27 mouse cellular contexts compared by ENCODE assay signal in genomic region chr15:70618131-70618674, GRCm38 (mm10).
"Had no signal": no experiment of that assay in that cellular context is flagged by ENCODE, and none has a peak within 500 bp of the region (broad histone marks: within the 10 kb centered on the region; RNA-seq: fewer than 3 reads in every experiment).

No protein-coding gene starts in this region.

- ATAC-seq: hindbrain, embryonic 16.5 days; inflammation-experienced regulatory T-cells, adult 6 months; intestine, embryonic 15.5 days; intestine, postnatal 0 days had no signal

- DNase-seq: gastrocnemius, adult 2 months; gastrocnemius, postnatal 10 days; gastrocnemius, postnatal 25 days; heart, adult 18-20 months; heart, postnatal 10 days; heart, postnatal 4 days; kidney, adult 18-20 months; kidney, adult 8-10 months; kidney, postnatal 10 days; kidney, postnatal 25 days; kidney, postnatal 4 days; liver; liver, embryonic 13.5 days had no signal

- H3K4me2 ChIP-seq: heart, embryonic 12.5 days; hindbrain, embryonic 12.5 days; hindbrain, embryonic 14.5 days; intestine, embryonic 15.5 days; limb, embryonic 12.5 days; liver, embryonic 11.5 days; liver, embryonic 13.5 days had no signal

- H3K4me1 ChIP-seq: heart, embryonic 10.5 days; heart, embryonic 12.5 days; hindbrain, embryonic 10.5 days; hindbrain, embryonic 12.5 days; intestine, embryonic 15.5 days; limb, embryonic 10.5 days; limb, embryonic 12.5 days; liver, embryonic 13.5 days had no signal

- H3K36me3 ChIP-seq: heart, embryonic 10.5 days; heart, embryonic 12.5 days; hindbrain, embryonic 10.5 days; hindbrain, embryonic 12.5 days; intestine, embryonic 15.5 days; limb, embryonic 10.5 days; limb, embryonic 12.5 days; liver, embryonic 13.5 days had no signal

- H3K27ac ChIP-seq: gastrocnemius, adult 2 months; heart, embryonic 10.5 days; hindbrain, embryonic 10.5 days; hindbrain, embryonic 12.5 days; hindbrain, embryonic 14.5 days; intestine, embryonic 15.5 days; layer of hippocampus, adult 2 months; left cerebral cortex, adult 2 months; limb, embryonic 10.5 days; limb, embryonic 12.5 days; liver, embryonic 13.5 days had no signal

- H3K4me3 ChIP-seq: gastrocnemius, adult 2 months; heart, embryonic 10.5 days; heart, embryonic 12.5 days; hindbrain, embryonic 10.5 days; hindbrain, embryonic 12.5 days; intestine, embryonic 15.5 days; layer of hippocampus, adult 2 months; left cerebral cortex, adult 2 months; limb, embryonic 10.5 days; limb, embryonic 12.5 days; liver, embryonic 13.5 days had no signal

- H3K9ac ChIP-seq: heart, embryonic 12.5 days; hindbrain, embryonic 12.5 days; hindbrain, embryonic 14.5 days; intestine, embryonic 15.5 days; limb, embryonic 12.5 days; liver, embryonic 13.5 days had no signal

- H3K27me3 ChIP-seq: heart, embryonic 12.5 days; hindbrain, embryonic 12.5 days; intestine, embryonic 15.5 days; limb, embryonic 12.5 days; liver, embryonic 13.5 days had no signal

- H3K9me3 ChIP-seq: heart, embryonic 10.5 days; heart, embryonic 12.5 days; hindbrain, embryonic 10.5 days; hindbrain, embryonic 12.5 days; intestine, embryonic 15.5 days; limb, embryonic 10.5 days; limb, embryonic 12.5 days; liver, embryonic 13.5 days had no signal
